Mouse (Mus musculus) heart, embryonic 11.5 days (tissue): Measurements from ENCODE around the gene Zc3h7b. TPM values are rescaled to one million over a fixed set of nuclear protein-coding genes. Genes with fewer than 3 reads are reported as not detected.
A peak's percentile ranks its signal among the peaks of the same experiment; 100 is the strongest.

Experiments used
- ATAC-seq: fragments of 200-750 bp; cut with Nextera tagmentation; replicated peaks from 2 replicates; pipeline ENCODE4 v1.8.0; 2017; ENCODE audit warnings: moderate library complexity; ENCODE audit not compliant: insufficient number of reproducible peaks, low FRiP score, low TSS enrichment
- H3K27ac ChIP-seq: fragments of 300-500 bp; sonication (generic); 2 replicates; pipeline ENCODE4 v1.5.1; 2014; ENCODE audit warnings: mild to moderate bottlenecking, low read depth, low read length
- H3K27me3 ChIP-seq: fragments of 300-500 bp; sonication (generic); 2 replicates; pipeline ENCODE4 v1.6.1; 2014; ENCODE audit warnings: mild to moderate bottlenecking, low read length, mixed read lengths; ENCODE audit not compliant: control insufficient read depth, insufficient read depth
- H3K36me3 ChIP-seq: fragments of 300-500 bp; sonication (generic); 2 replicates; pipeline ENCODE4 v1.6.1; 2014; ENCODE audit warnings: mild to moderate bottlenecking, low read length, moderate library complexity, mixed read lengths; ENCODE audit not compliant: control insufficient read depth, insufficient read depth
- H3K4me1 ChIP-seq: fragments of 300-500 bp; sonication (generic); 2 replicates; pipeline ENCODE4 v1.6.1; 2014; ENCODE audit warnings: low read length; ENCODE audit not compliant: control insufficient read depth, insufficient read depth
- H3K4me2 ChIP-seq: fragments of 300-500 bp; sonication (generic); 2 replicates; pipeline ENCODE4 v1.6.1; 2014; ENCODE audit warnings: mild to moderate bottlenecking, moderate library complexity
- H3K4me3 ChIP-seq: fragments of 300-500 bp; sonication (generic); 2 replicates; pipeline ENCODE4 v1.5.1; 2014; ENCODE audit warnings: low read depth, low read length
- H3K9ac ChIP-seq: fragments of 300-500 bp; sonication (generic); 2 replicates; pipeline ENCODE4 v1.6.1; 2014; ENCODE audit warnings: mild to moderate bottlenecking, low read depth, low read length, moderate library complexity
- H3K9me3 ChIP-seq: fragments of 300-500 bp; sonication (generic); replicated peaks from 2 replicates; pipeline ENCODE4 v1.6.1; 2016; ENCODE audit warnings: low read length; ENCODE audit not compliant: control insufficient read depth
- WGBS: fragments of 180-500 bp; shearing (Covaris S2); extraction: QIAGEN DNeasy Blood & Tissue Kit; methylation state at CpG from one replicate; pipeline ENCODE4 v1.1.7; 2014; ENCODE audit not compliant: insufficient replicate concordance; 5-methylcytosine and 5-hydroxymethylcytosine counted together
- polyA plus RNA-seq: library from polyadenylated mRNA; unstranded; fragments of >200 nt; fragmentation: Nextera tagmentation; extraction: Ambion mirVana; gene quantifications from 2 replicates; pipeline ENCODE4 v1.2.1, GENCODE M21; 2014

Zc3h7b gene
- polyA plus RNA-seq, 1 experiment from 2014 or later, result 36.8 TPM

DNA sequence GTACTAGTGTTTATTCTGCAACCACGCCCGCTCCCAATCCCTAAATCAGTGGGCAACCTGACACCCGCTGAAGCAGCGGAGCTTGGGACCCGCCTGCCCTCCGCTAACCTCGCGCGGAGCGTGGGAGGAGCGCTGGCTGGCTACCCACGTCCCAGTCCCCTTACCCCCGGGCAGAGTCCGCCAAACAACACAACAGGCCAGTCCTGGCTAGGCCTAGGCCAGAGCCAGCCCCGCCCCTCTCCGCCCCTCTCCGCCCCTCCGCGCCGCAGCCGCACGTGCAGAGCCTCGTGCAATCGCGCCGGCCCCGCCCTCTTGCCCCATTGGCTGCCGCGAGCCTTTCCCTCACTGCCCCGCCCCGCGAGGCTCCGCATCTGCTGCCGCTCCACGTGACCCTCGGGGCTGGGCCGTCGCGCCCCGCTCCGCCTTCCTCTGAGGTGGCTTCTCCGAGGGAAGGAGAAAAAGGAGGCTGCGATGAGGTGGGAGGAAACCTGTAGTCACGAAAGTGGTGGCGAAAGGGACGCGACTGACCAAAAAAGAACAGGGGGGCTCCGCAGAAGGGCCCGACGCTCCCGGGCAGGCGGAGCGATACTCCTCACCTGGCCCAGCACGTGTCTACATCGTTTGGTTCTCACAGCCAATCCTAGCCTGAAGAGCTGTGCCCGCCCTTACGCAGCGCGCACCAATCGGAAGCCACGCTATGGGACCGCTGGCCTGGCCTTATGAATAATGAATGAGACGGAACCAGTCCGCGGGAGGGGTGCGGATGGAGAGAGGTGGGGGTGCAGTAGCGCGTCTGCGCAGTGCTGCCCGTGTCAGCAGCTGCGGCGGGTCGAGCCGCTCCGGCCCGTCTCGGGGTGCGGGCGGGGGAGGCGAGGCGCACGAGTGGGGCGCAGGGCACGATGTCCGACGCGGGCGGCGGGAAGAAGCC, 66.1 kb downstream of the Zc3h7b start:
- H3K9ac ChIP-seq, result peak overlapping the region; percentile 84
- no peaks in the 10 kb centered on the region for H3K9me3 ChIP-seq
- H3K27ac ChIP-seq, result peak overlapping the region; percentile 81
- peaks cover 26% of the 10 kb centered on the region for H3K4me1 ChIP-seq
- under 1% methylated on average over 78 of the region's 89 CpGs for WGBS
- peak overlapping the region; percentile 91 for H3K4me2 ChIP-seq
- H3K4me3 ChIP-seq, result peak overlapping the region; percentile 75
- H3K36me3 ChIP-seq, result no peaks in the 10 kb centered on the region
- H3K27me3 ChIP-seq, result no peaks in the 10 kb centered on the region
- ATAC-seq, result peak; percentile 97

DNA sequence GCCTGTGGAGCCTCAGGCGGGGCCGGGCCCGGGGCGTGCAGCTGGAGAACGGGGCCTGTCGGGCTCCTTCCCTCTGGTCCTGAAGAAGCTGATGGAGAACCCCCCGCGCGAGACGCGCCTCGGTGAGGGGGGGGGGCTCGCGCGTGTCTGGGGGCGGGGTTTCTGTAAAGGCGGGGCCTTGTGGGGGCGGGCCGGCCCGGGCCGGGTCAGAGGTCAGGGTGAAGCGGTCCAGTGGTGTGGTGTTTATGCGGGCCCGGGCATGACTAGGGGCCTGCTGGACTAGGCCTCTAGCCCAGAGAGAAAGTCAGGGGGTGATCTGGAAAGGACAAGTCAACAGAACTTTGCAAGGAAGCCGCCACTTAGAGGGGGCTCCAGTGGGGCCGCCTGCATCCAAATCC, 66.7 kb downstream of the Zc3h7b start:
- Histone ChIP-seq H3K27ac (peak overlapping the region; percentile 81), H3K4me2 (peak overlapping the region; percentile 91), H3K36me3 (peaks cover 3% of the 10 kb centered on the region; the same call in 1 of the 2 replicates), H3K9ac (peak overlapping the region; percentile 84), H3K4me1 (peaks cover 24% of the 10 kb centered on the region), H3K9me3 (no peaks in the 10 kb centered on the region), H3K27me3 (no peaks in the 10 kb centered on the region), H3K4me3 (peak overlapping the region; percentile 75)
- 0 out of 2 replicates have a peak, but pooled peaks have one; percentile 12 for ATAC-seq
- WGBS, result 2% methylated on average over 23 of the region's 26 CpGs

DNA sequence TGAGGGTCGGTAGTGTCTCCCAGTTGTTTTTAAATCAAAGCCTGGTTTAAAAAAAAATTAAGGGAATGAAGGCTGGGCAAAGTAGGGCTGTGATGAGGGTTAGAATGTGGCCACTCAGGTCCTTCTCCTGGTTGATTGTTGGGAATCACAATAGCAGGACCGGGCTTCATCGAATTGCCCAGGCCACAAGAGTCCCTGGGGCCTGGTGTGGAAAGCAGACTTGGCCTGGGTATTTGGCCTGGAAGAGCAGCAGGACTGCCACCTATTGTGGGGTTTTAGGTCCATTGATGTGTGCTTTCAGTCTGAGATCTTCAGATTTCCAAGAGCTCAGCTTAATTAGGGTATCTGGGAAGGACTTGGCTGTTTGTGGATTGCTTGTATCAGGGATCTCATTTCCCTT, 67.4 kb downstream of the Zc3h7b start:
- no peak for ATAC-seq
- H3K4me1 ChIP-seq, result peaks cover 24% of the 10 kb centered on the region
- H3K36me3 ChIP-seq, result peaks cover 7% of the 10 kb centered on the region; the same call in 1 of the 2 replicates
- WGBS, result 55% methylated on average over 3 of the region's 3 CpGs
- H3K27ac ChIP-seq, result peak overlapping the region; percentile 81; the same call in 1 of the 2 replicates
- H3K4me3 ChIP-seq, result peak overlapping the region; percentile 75
- H3K4me2 ChIP-seq, result peak overlapping the region; percentile 91
- H3K9me3 ChIP-seq, result no peaks in the 10 kb centered on the region
- H3K9ac ChIP-seq, result peak overlapping the region; percentile 84; the same call in 1 of the 2 replicates
- no peaks in the 10 kb centered on the region for H3K27me3 ChIP-seq

- Histone ChIP-seq H3K36me3 (peaks cover 7% of the 10 kb centered on the region; the same call in 1 of the 2 replicates), H3K4me1 (peaks cover 24% of the 10 kb centered on the region), H3K27me3 (no peaks in the 10 kb centered on the region), H3K9me3 (no peaks in the 10 kb centered on the region), H3K9ac (no peak overlapping the region; the same call in 1 of the 2 replicates), H3K4me3 (no peak overlapping the region), H3K27ac (no peak overlapping the region), H3K4me2 (peak overlapping the region; percentile 91)
- ATAC-seq, result no peak
- WGBS, result 65% methylated on average over 7 of the region's 7 CpGs
Measured at GRCm38 (mm10) chr15:81812696-81813631, 68.1 kb downstream of the Zc3h7b start.

DNA sequence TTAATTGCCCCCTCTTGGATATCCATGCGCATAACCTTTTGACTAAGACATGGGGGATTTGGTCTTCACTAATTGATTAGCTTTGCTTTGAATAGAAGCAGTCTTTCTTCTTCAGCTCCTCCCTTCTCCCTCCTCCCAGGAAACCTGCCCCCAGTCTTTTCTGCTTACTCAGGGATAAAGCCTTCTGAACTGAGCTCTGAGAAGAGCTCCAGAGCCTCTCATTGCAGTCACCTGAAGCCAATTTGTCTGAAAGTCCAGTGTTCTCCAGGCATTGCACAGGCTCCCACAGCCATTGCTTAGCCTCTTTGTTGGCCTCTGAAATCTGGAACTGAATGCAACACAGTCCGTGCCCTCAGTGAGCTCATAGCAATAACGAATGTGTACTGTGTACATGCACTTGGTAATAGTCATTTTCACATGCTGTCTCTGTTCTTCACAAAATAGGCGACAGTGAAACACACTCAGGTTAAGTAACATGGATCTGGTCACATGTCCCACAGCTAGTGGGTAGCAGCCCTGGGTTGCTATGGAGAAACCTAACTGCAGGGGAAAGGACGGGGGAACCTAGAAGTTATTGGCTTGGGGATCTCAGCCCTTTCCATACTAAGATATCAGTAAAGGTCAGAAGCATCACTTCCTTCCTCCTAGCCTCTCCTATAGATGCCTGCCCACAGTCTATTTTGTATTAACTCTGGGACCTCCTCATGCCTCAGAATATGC, 69.3 kb downstream of the Zc3h7b start:
- Histone ChIP-seq H3K4me1 (peaks cover 24% of the 10 kb centered on the region), H3K4me3 (no peak overlapping the region), H3K27ac (no peak overlapping the region), H3K4me2 (no peak overlapping the region), H3K9me3 (no peaks in the 10 kb centered on the region), H3K9ac (no peak overlapping the region), H3K27me3 (no peaks in the 10 kb centered on the region), H3K36me3 (peaks cover 9% of the 10 kb centered on the region; the same call in 1 of the 2 replicates)
- WGBS, result 69% methylated on average over 5 of the region's 5 CpGs
- no peak for ATAC-seq

DNA sequence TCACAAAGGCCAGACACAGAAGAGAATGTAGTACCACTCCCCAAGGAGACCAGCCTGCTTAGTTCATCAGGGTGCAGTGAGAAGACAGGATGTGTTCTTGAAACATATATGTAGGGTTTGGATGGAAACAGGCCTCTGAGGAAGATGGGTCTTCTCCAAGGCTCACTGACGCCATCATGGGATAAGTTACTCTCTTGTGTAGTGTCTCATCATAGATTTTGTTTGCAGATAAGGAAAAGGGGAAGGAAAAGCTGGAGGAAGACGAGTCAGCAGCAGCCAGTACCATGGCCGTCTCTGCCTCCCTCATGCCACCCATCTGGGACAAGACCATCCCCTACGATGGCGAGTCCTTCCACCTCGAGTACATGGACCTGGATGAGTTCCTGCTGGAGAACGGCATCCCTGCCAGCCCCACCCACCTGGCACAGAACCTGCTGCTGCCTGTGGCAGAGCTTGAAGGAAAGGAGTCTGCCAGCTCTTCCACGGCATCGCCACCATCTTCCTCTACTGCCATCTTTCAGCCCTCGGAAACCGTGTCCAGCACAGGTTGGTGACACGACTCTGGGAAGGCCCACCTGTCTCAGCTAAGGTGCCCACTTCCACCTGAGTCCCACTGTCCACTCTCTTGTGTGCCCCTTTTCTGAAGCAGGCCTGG, 70.0 kb downstream of the Zc3h7b start:
- no peak overlapping the region for H3K9ac ChIP-seq
- ATAC-seq, result no peak
- 89% methylated on average over 12 of the region's 12 CpGs for WGBS
- H3K27me3 ChIP-seq, result no peaks in the 10 kb centered on the region
- no peak overlapping the region for H3K4me2 ChIP-seq
- H3K36me3 ChIP-seq, result peaks cover 10% of the 10 kb centered on the region; the same call in 1 of the 2 replicates
- H3K4me1 ChIP-seq, result peaks cover 17% of the 10 kb centered on the region
- no peaks in the 10 kb centered on the region for H3K9me3 ChIP-seq
- no peak overlapping the region for H3K4me3 ChIP-seq
- H3K27ac ChIP-seq, result no peak overlapping the region

DNA sequence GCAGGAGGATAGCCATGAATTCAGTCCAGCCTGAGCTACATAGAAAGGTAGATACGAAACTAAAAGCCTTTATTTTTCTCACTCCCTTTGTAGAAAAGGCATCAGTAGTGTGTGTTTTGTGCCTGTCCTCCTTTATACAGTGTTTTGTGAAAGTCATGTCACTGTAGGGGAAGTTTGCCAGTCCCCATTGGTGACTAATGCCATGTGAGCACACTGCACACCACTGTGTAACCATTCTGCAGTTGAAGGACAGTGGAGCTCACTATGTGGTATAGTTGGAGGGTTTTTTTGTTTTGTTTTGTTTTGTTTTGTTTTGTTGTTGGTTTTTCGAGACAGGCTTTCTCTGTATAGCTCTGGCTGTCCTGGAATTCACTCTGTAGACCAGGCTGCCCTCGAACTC, 73.5 kb downstream of the Zc3h7b start:
- ATAC-seq, result no peak
- Histone ChIP-seq H3K36me3 (peaks cover 22% of the 10 kb centered on the region), H3K4me1 (no peaks in the 10 kb centered on the region), H3K4me3 (no peak overlapping the region), H3K9ac (no peak overlapping the region), H3K27me3 (no peaks in the 10 kb centered on the region), H3K9me3 (no peaks in the 10 kb centered on the region), H3K27ac (no peak overlapping the region), H3K4me2 (no peak overlapping the region)
- WGBS, result 87% methylated on average over 3 of the region's 3 CpGs
